Mouse (Mus musculus): ENCODE results near the gene Pet117.

- no peak for TF ChIP-seq CTCF (IDR thresholded peaks at IDR 0.05; ENCODE audit: low read depth)
- TF ChIP-seq EP300 (optimal IDR thresholded peaks at IDR 0.05): no peak
These were observed 31.1 kb upstream of the Pet117 start for GRCm38 (mm10) chr2:144337701-144338100.

All from stomach, postnatal 0 days (tissue).